Mouse (Mus musculus) heart, embryonic 15.5 days (tissue): ENCODE results near the gene Alx3. TPM values are rescaled to one million over a fixed set of nuclear protein-coding genes. Genes with fewer than 3 reads are reported as not detected.

ENCODE experiments used
- ATAC-seq: fragments of 200-750 bp; cut with Nextera tagmentation; replicated peaks from 2 replicates; pipeline ENCODE4 v1.8.0; 2017; ENCODE audit warnings: low read depth, moderate TSS enrichment; ENCODE audit not compliant: insufficient number of reproducible peaks, insufficient read depth, low FRiP score
- H3K27ac ChIP-seq: fragments of 300-500 bp; sonication (generic); 2 replicates; pipeline ENCODE4 v1.5.1; 2015; ENCODE audit warnings: mild to moderate bottlenecking, inconsistent platforms
- H3K27me3 ChIP-seq: fragments of 300-500 bp; sonication (generic); 2 replicates; pipeline ENCODE4 v1.6.1; 2015; ENCODE audit warnings: inconsistent platforms
- H3K36me3 ChIP-seq: fragments of 300-500 bp; sonication (generic); 2 replicates; pipeline ENCODE4 v1.6.1; 2015; ENCODE audit warnings: mild to moderate bottlenecking, inconsistent platforms
- H3K4me1 ChIP-seq: fragments of 300-500 bp; sonication (generic); replicated peaks from 2 replicates; pipeline ENCODE4 v1.6.1; 2015; ENCODE audit warnings: inconsistent platforms
- H3K4me2 ChIP-seq: fragments of 300-500 bp; sonication (generic); 2 replicates; pipeline ENCODE4 v1.6.1; 2015; ENCODE audit warnings: inconsistent platforms, mild to moderate bottlenecking, moderate library complexity
- H3K4me3 ChIP-seq: fragments of 300-500 bp; sonication (generic); 2 replicates; pipeline ENCODE4 v1.5.1; 2015; ENCODE audit warnings: mild to moderate bottlenecking, inconsistent platforms
- H3K9ac ChIP-seq: fragments of 300-500 bp; sonication (generic); 2 replicates; pipeline ENCODE4 v1.6.1; 2015; ENCODE audit warnings: mild to moderate bottlenecking, inconsistent platforms
- H3K9me3 ChIP-seq: fragments of 300-500 bp; sonication (generic); replicated peaks from 2 replicates; pipeline ENCODE4 v1.6.1; 2016; ENCODE audit warnings: inconsistent platforms
- WGBS: fragments of 180-500 bp; shearing (Covaris S2); methylation state at CpG from one replicate; pipeline ENCODE4 v1.1.7; 2015; ENCODE audit warnings: mixed read lengths; 5-methylcytosine and 5-hydroxymethylcytosine counted together
- polyA plus RNA-seq: library from polyadenylated mRNA; unstranded; fragments of >200 nt; fragmentation: Nextera tagmentation; extraction: Ambion mirVana; gene quantifications from 2 replicates; pipeline ENCODE4 v1.2.1, GENCODE M21; 2015

Gene Alx3
- polyA plus RNA-seq, 1 experiment from 2014 or later, result 0.29 TPM

- Histone ChIP-seq H3K4me2 (no peak overlapping the region), H3K27ac (no peak overlapping the region), H3K36me3 (peaks cover 60% of the 10 kb centered on the region), H3K4me3 (no peak overlapping the region), H3K9me3 (no peaks in the 10 kb centered on the region), H3K9ac (no peak overlapping the region), H3K27me3 (no peaks in the 10 kb centered on the region), H3K4me1 (peaks cover 14% of the 10 kb centered on the region)
- no peak for ATAC-seq
- WGBS, result 94% methylated on average over 8 of the region's 8 CpGs
Measured at GRCm38 (mm10) chr3:107626751-107627150, 31.9 kb downstream of the Alx3 start.

GRCm38 (mm10) chr3:107627641-107628040 lies 32.8 kb downstream of the Alx3 start:
- H3K9me3 ChIP-seq, result no peaks in the 10 kb centered on the region
- no peak overlapping the region for H3K4me2 ChIP-seq
- H3K4me3 ChIP-seq, result no peak overlapping the region
- no peak for ATAC-seq
- H3K27me3 ChIP-seq, result no peaks in the 10 kb centered on the region
- no peak overlapping the region for H3K9ac ChIP-seq
- H3K4me1 ChIP-seq, result peaks cover 17% of the 10 kb centered on the region
- H3K27ac ChIP-seq, result no peak overlapping the region
- 90% methylated on average over 7 of the region's 7 CpGs for WGBS
- peaks cover 54% of the 10 kb centered on the region for H3K36me3 ChIP-seq

- 87% methylated on average over 2 of the region's 2 CpGs for WGBS
Measured at GRCm38 (mm10) chr3:107628551-107628950, 33.7 kb downstream of the Alx3 start.

GRCm38 (mm10) chr3:107629411-107629810 lies 34.6 kb downstream of the Alx3 start:
- Histone ChIP-seq H3K4me2 (no peak overlapping the region), H3K4me3 (no peak overlapping the region), H3K9me3 (no peaks in the 10 kb centered on the region), H3K4me1 (peaks cover 17% of the 10 kb centered on the region), H3K36me3 (peaks cover 36% of the 10 kb centered on the region), H3K9ac (no peak overlapping the region), H3K27ac (no peak overlapping the region), H3K27me3 (no peaks in the 10 kb centered on the region)
- no peak for ATAC-seq
- 91% methylated on average over 4 of the region's 4 CpGs for WGBS

More at GRCm38 (mm10) chr3:107628551-107628950, 33.7 kb downstream of the Alx3 start:
- Histone ChIP-seq H3K4me1 (peaks cover 17% of the 10 kb centered on the region), H3K36me3 (peaks cover 45% of the 10 kb centered on the region), H3K27ac (no peak overlapping the region), H3K4me3 (no peak overlapping the region), H3K27me3 (no peaks in the 10 kb centered on the region), H3K4me2 (no peak overlapping the region), H3K9me3 (no peaks in the 10 kb centered on the region), H3K9ac (no peak overlapping the region)
- ATAC-seq, result no peak

DNA sequence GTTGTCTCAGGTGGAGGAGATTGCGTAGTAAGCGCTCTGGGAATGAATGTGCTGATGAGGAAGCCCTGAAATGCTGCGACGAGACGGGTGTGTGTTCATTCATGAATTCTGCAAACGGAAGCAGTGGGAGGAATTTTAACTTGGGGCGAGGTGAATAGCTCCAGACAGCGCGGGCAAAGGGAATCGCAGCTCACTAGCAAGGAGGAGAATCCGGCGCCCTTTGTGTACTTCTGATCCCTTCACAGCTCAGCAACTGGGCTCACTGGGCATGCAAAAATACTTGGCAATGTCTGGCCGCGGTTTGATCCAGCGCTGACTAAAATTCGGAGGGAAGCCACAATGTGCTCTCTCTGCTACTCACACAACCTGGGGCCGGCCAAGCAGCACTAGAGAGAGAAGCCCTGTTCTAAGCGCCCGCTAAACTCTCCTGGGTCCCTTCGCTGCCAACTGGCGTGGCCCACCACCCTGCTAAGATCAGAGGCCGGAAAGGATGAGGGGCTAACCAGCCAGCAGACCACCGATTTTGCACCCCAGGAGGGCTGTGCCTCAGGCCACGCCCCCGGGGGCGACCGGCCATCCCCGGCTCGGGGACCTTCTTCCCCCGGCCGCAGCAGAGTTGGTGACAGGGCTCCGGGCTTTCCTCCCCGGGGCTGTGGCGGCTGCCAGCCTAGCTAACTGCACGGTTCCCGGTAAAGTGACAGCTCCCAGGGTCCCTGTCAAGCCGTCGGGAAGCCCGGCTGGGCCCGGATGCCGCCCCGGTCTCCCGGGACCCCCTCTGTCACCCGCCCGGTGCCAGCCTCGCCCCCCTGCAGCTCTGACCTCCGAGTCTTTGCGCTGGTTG lies 36.1 kb downstream of the Alx3 start, which contains the start of gene Gm10961:
Gm10961 (plus strand) TSS at position 641 of the 841 bp plus-strand sequence.
- Histone ChIP-seq H3K4me1 (peaks cover 17% of the 10 kb centered on the region), H3K4me3 (peak within 1 kb of the TSS; percentile 83), H3K36me3 (peaks cover 21% of the 10 kb centered on the region), H3K9ac (peak within 1 kb of the TSS; percentile 92), H3K4me2 (peak within 1 kb of the TSS; percentile 81), H3K9me3 (no peaks in the 10 kb centered on the region), H3K27ac (peak within 1 kb of the TSS; percentile 92), H3K27me3 (no peaks in the 10 kb centered on the region)
- ATAC-seq, result peak; percentile 77
- 1% methylated on average over 47 of the region's 48 CpGs for WGBS

- Histone ChIP-seq H3K27ac (peak within 1 kb of the TSS; percentile 92), H3K4me1 (peaks cover 17% of the 10 kb centered on the region), H3K9me3 (no peaks in the 10 kb centered on the region), H3K4me3 (peak within 1 kb of the TSS; percentile 83), H3K27me3 (no peaks in the 10 kb centered on the region), H3K9ac (peak within 1 kb of the TSS; percentile 92), H3K4me2 (peak within 1 kb of the TSS; percentile 81), H3K36me3 (peaks cover 15% of the 10 kb centered on the region; the same call in 1 of the 2 replicates)
- under 1% methylated on average over 35 of the region's 35 CpGs for WGBS
- ATAC-seq, result peak; percentile 95
Measured at GRCm38 (mm10) chr3:107631523-107631958, 36.7 kb downstream of the Alx3 start, which contains the start of gene Strip1. Strip1 (minus strand) TSS chr3:107631694.

- no peak for ATAC-seq
- H3K9me3 ChIP-seq, result no peaks in the 10 kb centered on the region
- 97% methylated on average over 4 of the region's 4 CpGs for WGBS
- H3K27ac ChIP-seq, result no peak overlapping the region
- H3K27me3 ChIP-seq, result no peaks in the 10 kb centered on the region
- H3K4me3 ChIP-seq, result no peak overlapping the region
- H3K4me1 ChIP-seq, result peaks cover 17% of the 10 kb centered on the region
- peaks cover 3% of the 10 kb centered on the region; the same call in 1 of the 2 replicates for H3K36me3 ChIP-seq
- no peak overlapping the region for H3K4me2 ChIP-seq
- no peak overlapping the region for H3K9ac ChIP-seq
Measured at GRCm38 (mm10) chr3:107632786-107633185, 38.0 kb downstream of the Alx3 start.

DNA sequence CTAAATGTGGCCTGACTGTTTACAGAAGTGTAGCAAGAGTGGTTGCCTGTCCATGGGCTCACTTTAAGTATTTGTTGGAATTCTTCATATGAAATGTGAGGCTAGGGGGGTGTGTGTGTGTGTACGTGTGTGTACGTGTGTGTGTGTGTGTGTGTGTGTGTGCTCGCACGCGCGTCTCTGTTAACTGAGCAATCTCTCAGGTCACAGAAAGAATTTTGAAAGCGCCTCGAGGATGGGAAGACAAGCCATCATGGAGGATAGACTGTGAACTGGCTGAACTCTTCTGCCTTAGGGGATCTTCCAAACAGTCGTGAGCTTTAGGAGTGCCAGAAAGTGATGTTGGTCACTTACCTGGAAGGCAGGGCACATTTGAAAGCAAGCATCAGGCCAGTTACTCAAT lies 39.1 kb downstream of the Alx3 start:
- Histone ChIP-seq H3K4me3 (no peak overlapping the region), H3K36me3 (no peaks in the 10 kb centered on the region; the same call in 1 of the 2 replicates), H3K4me1 (peaks cover 17% of the 10 kb centered on the region), H3K27me3 (no peaks in the 10 kb centered on the region), H3K27ac (no peak overlapping the region), H3K9me3 (no peaks in the 10 kb centered on the region), H3K4me2 (no peak overlapping the region), H3K9ac (no peak overlapping the region)
- 88% methylated on average over 9 of the region's 9 CpGs for WGBS
- ATAC-seq, result no peak

DNA sequence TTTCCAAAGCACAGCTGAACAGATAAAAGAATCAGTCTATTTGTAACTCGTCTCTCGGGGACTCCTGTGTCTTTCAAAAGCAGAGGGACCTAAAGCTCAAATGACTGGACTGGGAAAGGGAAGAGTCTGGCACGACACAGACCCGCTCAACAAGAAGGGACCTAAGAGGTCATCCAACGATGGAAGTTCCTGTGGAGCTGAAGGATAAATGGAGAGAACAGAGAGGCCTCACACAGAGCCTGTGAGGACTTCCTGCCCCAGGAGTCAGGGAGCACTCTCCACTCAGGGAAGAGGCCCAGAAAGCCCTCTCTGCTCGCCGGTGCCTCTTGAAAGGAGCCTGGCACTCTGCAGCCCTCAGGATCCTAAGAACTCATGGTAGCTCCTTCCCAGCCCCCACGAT lies 41.0 kb downstream of the Alx3 start:
- no peak overlapping the region for H3K4me3 ChIP-seq
- WGBS, result 54% methylated on average over 8 of the region's 8 CpGs
- no peak overlapping the region for H3K4me2 ChIP-seq
- H3K4me1 ChIP-seq, result peaks cover 3% of the 10 kb centered on the region; the same call in 1 of the 2 replicates
- ATAC-seq, result no peak
- H3K9me3 ChIP-seq, result no peaks in the 10 kb centered on the region
- H3K27me3 ChIP-seq, result no peaks in the 10 kb centered on the region
- no peak overlapping the region for H3K9ac ChIP-seq
- no peak overlapping the region for H3K27ac ChIP-seq
- H3K36me3 ChIP-seq, result no peaks in the 10 kb centered on the region

- Histone ChIP-seq H3K9me3 (no peaks in the 10 kb centered on the region), H3K36me3 (no peaks in the 10 kb centered on the region), H3K27me3 (no peaks in the 10 kb centered on the region), H3K4me1 (peaks cover 3% of the 10 kb centered on the region; the same call in 1 of the 2 replicates), H3K4me3 (no peak overlapping the region), H3K9ac (no peak overlapping the region), H3K4me2 (no peak overlapping the region), H3K27ac (no peak overlapping the region)
- no peak for ATAC-seq
- 55% methylated on average over 3 of the region's 3 CpGs for WGBS
Measured at GRCm38 (mm10) chr3:107636236-107636635, 41.4 kb downstream of the Alx3 start.

- Histone ChIP-seq H3K27ac (no peak overlapping the region), H3K4me1 (no peaks in the 10 kb centered on the region), H3K27me3 (no peaks in the 10 kb centered on the region), H3K4me3 (no peak overlapping the region), H3K36me3 (no peaks in the 10 kb centered on the region), H3K9me3 (no peaks in the 10 kb centered on the region), H3K4me2 (no peak overlapping the region), H3K9ac (no peak overlapping the region)
- 58% methylated on average over 5 of the region's 5 CpGs for WGBS
- no peak for ATAC-seq
Measured at GRCm38 (mm10) chr3:107637606-107638172, 42.9 kb downstream of the Alx3 start.
